Mouse (Mus musculus): ENCODE data around the gene Rpl18. TPM values are rescaled to one million over a fixed set of nuclear protein-coding genes. Genes with fewer than 3 reads are reported as not detected.

The Rpl18 gene
- total RNA-seq, 2 experiments from 2014 or later = 698 to 700 TPM

GRCm38 (mm10) chr7:45711316-45712021 lies 3.8 kb upstream of the Rpl18 start:
- DNase-seq = no peak
- intact Hi-C loops (cut with DNase I) = no loop called here

GRCm38 (mm10) chr7:45712022-45712757 lies 3.1 kb upstream of the Rpl18 start:
- peak; percentile 49 to 50 for DNase-seq
- intact Hi-C loops (cut with DNase I) = no loop called here

DNA sequence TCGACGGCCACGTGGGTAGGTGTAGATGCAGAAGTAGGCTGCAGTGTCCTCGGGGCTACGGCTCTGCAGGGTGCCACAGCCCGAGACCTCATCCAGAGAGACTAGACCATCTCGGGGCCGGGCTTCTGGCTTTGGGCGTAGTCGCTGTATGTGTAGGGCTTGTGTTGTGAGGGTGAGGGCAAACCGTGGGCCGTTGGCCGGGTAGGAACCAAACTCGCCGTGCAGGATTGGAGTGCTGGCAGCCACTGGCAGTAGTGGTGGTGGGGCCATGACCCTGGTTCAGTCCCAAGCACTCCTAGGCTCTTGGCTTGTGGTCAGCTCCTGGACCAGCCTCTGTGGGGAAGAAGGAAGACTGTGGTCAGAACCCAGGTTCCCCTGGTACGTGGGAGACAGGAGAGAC lies 1.9 kb upstream of the Rpl18 start:
- DNase-seq = no peak
- intact Hi-C loops (cut with DNase I) = no loop called here

- DNase-seq = no peak
- intact Hi-C loops (cut with DNase I) = no loop called here
Measured at GRCm38 (mm10) chr7:45713881-45714520, 1.3 kb upstream of the Rpl18 start.

DNA sequence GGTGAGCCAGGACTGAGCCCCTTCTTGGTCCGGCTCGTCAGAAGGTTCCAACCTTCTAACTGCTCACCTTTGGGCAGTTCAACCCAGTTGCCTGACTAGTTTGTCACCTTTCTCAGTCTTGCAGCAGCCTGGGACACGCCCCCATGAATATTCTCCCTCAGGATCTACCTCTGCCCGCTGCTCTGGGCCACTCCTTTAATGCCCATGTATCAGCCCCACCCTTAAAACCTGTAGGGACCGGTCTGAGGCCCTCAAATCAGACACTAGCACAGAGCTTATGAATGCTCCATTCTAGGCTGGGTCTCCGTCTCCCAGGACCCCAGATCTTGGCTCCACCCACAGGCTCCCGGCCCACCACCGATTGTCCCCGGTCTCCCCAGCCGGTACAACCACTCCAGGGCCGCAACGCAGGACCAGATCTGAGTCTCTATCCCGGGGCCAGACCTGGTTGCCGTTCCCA lies 597 bp upstream of the Rpl18 start:
- DNase-seq = no peak
- intact Hi-C loops (cut with DNase I) = loop anchor here (5.0 kb wide), 1 partner anchor 208 kb away; the partner anchor contains the start of genes Ccdc114 and Emp3

DNA sequence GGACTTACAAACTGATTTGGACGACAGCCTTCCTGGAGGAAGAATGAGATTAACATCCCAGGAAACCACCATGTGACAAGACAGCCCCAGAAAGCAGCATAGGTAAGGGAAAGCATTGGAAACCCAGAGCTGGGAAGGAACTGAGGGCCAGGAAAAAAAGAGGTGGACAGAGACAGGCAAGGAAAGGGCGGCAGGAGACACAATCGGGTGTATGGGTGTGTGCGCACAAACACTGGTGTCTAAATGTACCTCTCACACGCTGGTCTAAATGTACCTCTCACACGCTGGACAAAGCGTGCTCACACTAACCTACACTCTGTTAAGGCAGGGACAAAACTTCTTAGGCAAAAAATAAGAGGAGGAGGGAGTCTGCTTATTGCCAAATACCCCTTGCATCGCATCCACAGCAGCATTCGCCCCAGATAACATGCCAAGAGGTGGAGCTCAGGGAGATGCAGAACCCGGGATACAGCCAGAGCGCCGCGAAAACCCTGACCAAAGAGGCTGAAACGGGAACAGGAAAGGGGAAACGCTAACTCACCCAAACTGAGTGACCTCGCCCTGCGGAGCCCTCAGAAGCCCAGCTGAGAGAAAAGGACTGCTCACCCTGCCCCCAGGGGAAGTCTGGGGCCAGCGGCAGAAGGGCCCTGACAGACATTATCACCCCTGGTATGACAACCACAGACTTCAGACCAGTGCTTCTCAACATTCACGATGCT lies 643 bp downstream of the Rpl18 start:
- intact Hi-C loops (cut with DNase I) = loop anchor here (5.0 kb wide), 1 partner anchor 206 kb away; the partner anchor contains the start of genes Ccdc114 and Emp3
- DNase-seq = no peak

- DNase-seq = no peak
Measured at GRCm38 (mm10) chr7:45716460-45716857, 1.2 kb downstream of the Rpl18 start.

GRCm38 (mm10) chr7:45716952-45717917 lies 2.0 kb downstream of the Rpl18 start:
- intact Hi-C loops (cut with DNase I) = loop anchor here (5.0 kb wide), 1 partner anchor 205 kb away; the partner anchor contains the start of genes Ccdc114 and Emp3
- no peak for DNase-seq

More at GRCm38 (mm10) chr7:45716460-45716857, 1.2 kb downstream of the Rpl18 start:
- intact Hi-C loops (cut with DNase I) = loop anchor here (5.0 kb wide), 1 partner anchor 206 kb away; the partner anchor contains the start of genes Ccdc114 and Emp3

- DNase-seq = peak; percentile 98 to 99
- intact Hi-C loops (cut with DNase I) = loop anchor here (5.0 kb wide), 1 partner anchor 204 kb away; the partner anchor contains the start of genes Ccdc114 and Emp3
Measured at GRCm38 (mm10) chr7:45717918-45718297, 2.7 kb downstream of the Rpl18 start, which contains the start of gene Sphk2. TSS of gene Sphk2 (minus strand) at chr7:45718002.

DNA sequence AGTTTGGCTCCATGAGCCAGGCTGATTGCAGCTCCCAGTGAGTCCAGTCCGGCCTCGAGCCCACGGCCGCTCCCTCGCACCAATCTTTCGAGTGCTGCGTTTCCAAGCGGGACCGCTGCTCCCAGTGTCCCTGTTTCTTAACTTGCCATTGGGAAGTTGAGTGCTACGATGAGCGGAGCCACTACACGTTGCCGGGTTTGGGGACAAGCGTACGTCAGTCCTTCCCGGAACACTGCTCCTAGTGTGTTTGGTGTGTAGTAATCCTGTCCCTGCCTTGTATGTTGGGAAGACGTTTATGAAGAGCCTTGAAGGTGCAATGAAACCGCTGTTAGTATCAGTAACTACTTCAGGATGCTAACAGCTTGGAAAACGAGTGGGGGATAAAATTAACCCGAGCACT lies 3.1 kb downstream of the Rpl18 start:
- no peak for DNase-seq
- intact Hi-C loops (cut with DNase I) = loop anchor here (5.0 kb wide), 1 partner anchor 204 kb away; the partner anchor contains the start of genes Ccdc114 and Emp3

DNA sequence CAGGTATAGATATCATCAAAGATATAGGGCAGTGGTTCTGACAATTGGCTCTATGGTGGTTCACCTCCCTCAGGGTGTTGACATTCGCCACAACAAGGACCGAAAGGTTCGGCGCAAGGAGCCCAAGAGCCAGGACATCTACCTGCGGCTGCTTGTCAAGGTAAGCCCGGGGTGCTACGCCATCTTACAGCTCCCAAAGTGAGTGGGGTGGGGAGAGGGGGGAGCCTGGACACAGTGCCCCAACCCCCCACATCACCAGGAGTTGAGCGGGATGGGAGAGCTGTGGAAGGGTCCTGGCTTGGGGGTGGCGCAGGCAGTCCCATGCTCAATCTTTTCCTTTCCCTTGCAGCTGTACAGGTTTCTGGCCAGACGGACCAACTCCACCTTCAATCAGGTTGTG lies 3.9 kb downstream of the Rpl18 start:
- DNase-seq = no peak
- intact Hi-C loops (cut with DNase I) = loop anchor here (5.0 kb wide), 1 partner anchor 203 kb away; the partner anchor contains the start of genes Ccdc114 and Emp3

DNA sequence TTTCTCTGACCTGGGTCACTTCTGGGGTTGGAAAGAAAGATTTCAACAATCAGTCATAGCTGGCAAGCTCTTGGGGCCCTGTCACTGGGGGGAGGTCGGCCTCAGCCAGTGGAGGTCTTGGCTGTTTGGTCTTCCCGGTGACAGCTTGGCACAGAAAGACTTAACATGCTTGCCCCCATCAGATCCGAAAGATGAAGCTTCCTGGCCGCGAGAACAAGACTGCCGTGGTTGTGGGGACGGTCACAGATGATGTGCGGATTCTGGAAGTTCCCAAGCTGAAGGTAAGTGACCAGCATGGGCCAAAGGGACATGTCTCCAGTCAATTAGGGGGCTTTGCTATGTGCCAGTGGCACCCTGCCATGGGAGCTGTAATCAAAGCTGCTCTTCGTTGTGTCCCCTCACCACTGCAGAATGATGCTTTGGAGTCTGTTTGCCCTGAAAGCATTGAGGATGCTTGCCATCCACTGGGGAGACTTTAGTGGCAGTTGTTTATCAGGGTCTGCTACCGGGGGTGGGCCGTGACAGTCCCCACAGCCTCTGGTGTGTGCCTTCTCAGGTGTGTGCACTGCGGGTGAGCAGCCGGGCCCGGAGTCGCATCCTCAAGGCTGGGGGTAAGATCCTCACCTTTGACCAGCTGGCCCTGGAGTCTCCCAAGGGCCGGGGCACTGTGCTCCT lies 4.6 kb downstream of the Rpl18 start:
- DNase-seq = no peak
- intact Hi-C loops (cut with DNase I) = loop anchor here (5.0 kb wide), 1 partner anchor 202 kb away; the partner anchor contains the start of genes Ccdc114 and Emp3

- DNase-seq = no peak
- intact Hi-C loops (cut with DNase I) = no loop called here
Measured at GRCm38 (mm10) chr7:45720413-45721233, 5.4 kb downstream of the Rpl18 start, which contains the start of gene Fam83e. TSS of gene Fam83e (plus strand) at chr7:45721212.

GRCm38 (mm10) chr7:45721234-45721571 lies 5.9 kb downstream of the Rpl18 start:
- intact Hi-C loops (cut with DNase I) = no loop called here
- no peak for DNase-seq

DNA sequence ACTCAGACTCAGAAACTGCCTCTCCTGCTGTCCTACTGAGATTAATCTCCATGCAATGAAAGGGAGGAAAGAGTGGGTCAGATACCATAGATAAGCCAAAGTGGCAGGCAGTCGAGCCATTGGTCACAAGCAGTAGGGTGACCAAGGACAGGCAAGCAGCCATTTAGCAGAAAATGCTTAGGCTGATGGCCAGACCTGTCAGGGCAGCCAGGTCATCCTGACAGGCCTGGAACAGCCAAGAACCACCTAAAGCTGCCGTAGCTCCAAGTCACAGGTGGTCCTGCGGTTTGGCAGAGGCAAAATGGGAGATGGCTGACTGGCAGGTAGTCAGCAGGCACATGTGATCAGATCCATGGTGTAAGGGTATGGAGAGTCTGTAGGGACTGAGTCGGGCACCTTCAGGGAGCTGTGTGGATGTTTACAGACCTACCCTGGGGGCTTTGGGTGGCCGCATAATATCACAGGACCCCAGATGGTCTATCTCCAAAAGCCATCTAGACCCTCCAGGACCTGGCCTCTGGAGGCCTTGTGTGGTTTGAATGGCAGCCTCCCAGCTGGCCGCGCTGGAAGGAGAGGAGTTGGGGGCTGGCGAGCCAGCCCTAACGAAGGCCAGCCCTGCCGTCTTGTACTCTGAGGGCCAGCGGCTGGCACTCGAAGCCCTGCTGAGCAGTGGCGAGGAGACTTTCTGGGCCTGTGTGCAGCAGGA lies 6.5 kb downstream of the Rpl18 start:
- intact Hi-C loops (cut with DNase I) = no loop called here
- DNase-seq = no peak

GRCm38 (mm10) chr7:45722348-45722713 lies 7.1 kb downstream of the Rpl18 start:
- intact Hi-C loops (cut with DNase I) = no loop called here
- DNase-seq = no peak

GRCm38 (mm10) chr7:45723301-45723700 lies 8.0 kb downstream of the Rpl18 start:
- intact Hi-C loops (cut with DNase I) = no loop called here
- DNase-seq = no peak
